Mouse (Mus musculus) heart, adult 2 months (tissue): ENCODE measurements around the gene Olfr263.

Source experiments
- CTCF ChIP-seq: fragments of 200-600 bp; IDR thresholded peaks from 2 replicates; pipeline ENCODE4 v1.8.1; 2022; ENCODE audit warnings: antibody characterized with exemption, mild to moderate bottlenecking, moderate library complexity
- POLR2A ChIP-seq: fragments of 200-500 bp; IDR thresholded peaks from 2 replicates; pipeline ENCODE4 v1.6.1; 2011; ENCODE audit warnings: mild to moderate bottlenecking, low read depth, low read length, control low read depth; ENCODE audit not compliant: insufficient read depth

DNA sequence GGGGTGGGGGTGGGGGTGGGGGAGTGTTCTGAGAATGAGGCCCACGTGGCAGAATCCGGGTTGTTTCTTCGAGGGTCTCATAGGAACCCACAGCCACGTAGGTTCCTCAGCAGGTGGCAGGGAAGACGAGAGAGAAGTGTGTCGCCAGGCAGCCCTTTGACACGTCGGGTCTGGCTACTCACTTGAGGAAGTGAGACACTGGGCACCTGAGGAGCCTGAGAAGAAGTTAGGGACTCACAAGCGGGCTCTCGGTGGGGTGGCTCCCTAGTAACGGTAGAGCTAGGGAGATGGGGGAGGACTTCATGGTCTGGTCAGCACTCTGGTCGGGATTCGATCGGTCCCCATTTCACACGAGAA is 49.9 kb downstream of the Olfr263 start, which contains the start of gene Trim27:
- no peak for TF ChIP-seq CTCF
- TF ChIP-seq POLR2A = no peak
